Mouse (Mus musculus) small intestine, adult 2 months (tissue): ENCODE results near the gene Pdzd4.

Experiments
- CTCF ChIP-seq: fragments of 200-500 bp; IDR thresholded peaks from 2 replicates; pipeline ENCODE4 v1.5.1; 2012; ENCODE audit warnings: low read depth, mild to moderate bottlenecking, control low read depth, inconsistent platforms, low read length, moderate library complexity, mixed read lengths; ENCODE audit not compliant: insufficient replicate concordance, insufficient read length; ENCODE audit errors: extremely low read depth
- POLR2A ChIP-seq: fragments of 200-500 bp; IDR thresholded peaks from 2 replicates; pipeline ENCODE4 v1.6.1; 2012; ENCODE audit warnings: low read depth, mild to moderate bottlenecking, control low read depth, inconsistent platforms, low read length, moderate library complexity

DNA sequence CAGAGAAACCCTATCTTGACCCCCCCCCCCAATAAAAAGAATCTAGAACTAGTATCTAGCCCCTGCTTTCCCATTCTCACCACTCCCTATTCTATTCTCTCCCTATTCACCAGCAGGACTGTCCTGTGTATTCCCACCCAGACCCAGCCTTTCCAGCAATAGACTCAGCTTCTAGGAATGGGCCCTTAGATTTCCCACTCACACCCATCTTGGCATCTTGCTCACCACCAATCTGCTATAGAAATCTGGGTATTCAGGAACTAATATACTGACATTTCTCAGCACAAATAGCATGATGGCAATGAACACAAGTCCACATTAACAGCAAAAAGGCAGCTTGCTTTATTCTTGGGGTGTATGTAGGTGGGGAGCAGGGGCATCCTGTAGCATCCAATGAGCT is 31.7 kb downstream of the Pdzd4 start:
- TF ChIP-seq CTCF: no peak
- no peak for TF ChIP-seq POLR2A
